Mouse (Mus musculus) right cerebral cortex, adult 18-20 months (tissue): ENCODE results near the gene Vamp5.

Source experiments
- DNase-seq: peaks from one replicate; pipeline ENCODE4 v3.0.0; 2022; ENCODE audit warnings: mixed read lengths

Gene Vamp5

GRCm38 (mm10) chr6:72389471-72389940, 9.2 kb upstream of the Vamp5 start:
- DNase-seq = no peak

- DNase-seq = no peak
These were observed 8.6 kb upstream of the Vamp5 start for GRCm38 (mm10) chr6:72388791-72389329.

GRCm38 (mm10) chr6:72388266-72388665, 8.0 kb upstream of the Vamp5 start:
- DNase-seq = no peak

- no peak for DNase-seq
These were observed 7.5 kb upstream of the Vamp5 start for GRCm38 (mm10) chr6:72387816-72388215.

- DNase-seq = no peak
These were observed 6.3 kb upstream of the Vamp5 start for GRCm38 (mm10) chr6:72386561-72386960.

- DNase-seq = no peak
These were observed 5.0 kb upstream of the Vamp5 start for GRCm38 (mm10) chr6:72385258-72385657.

GRCm38 (mm10) chr6:72383952-72384351, 3.7 kb upstream of the Vamp5 start:
- no peak for DNase-seq

GRCm38 (mm10) chr6:72383142-72383820, 3.0 kb upstream of the Vamp5 start:
- no peak for DNase-seq

- DNase-seq = no peak
These were observed 2.2 kb upstream of the Vamp5 start for GRCm38 (mm10) chr6:72382494-72382893.

GRCm38 (mm10) chr6:72379377-72380130, 714 bp downstream of the Vamp5 start:
- DNase-seq = no peak

GRCm38 (mm10) chr6:72378510-72379234, 1.6 kb downstream of the Vamp5 start:
- DNase-seq = no peak

- DNase-seq = no peak
These were observed 5.3 kb downstream of the Vamp5 start for GRCm38 (mm10) chr6:72374820-72375563.

- no peak for DNase-seq
These were observed 6.1 kb downstream of the Vamp5 start for GRCm38 (mm10) chr6:72374206-72374605.

GRCm38 (mm10) chr6:72373184-72373583, 7.1 kb downstream of the Vamp5 start:
- no peak for DNase-seq

GRCm38 (mm10) chr6:72371571-72371970, 8.7 kb downstream of the Vamp5 start:
- DNase-seq = no peak

- peak; percentile 74 for DNase-seq
These were observed 9.1 kb downstream of the Vamp5 start for GRCm38 (mm10) chr6:72371147-72371546.

GRCm38 (mm10) chr6:72370091-72370490, 10.2 kb downstream of the Vamp5 start:
- no peak for DNase-seq

GRCm38 (mm10) chr6:72369557-72369956, 10.7 kb downstream of the Vamp5 start:
- DNase-seq = no peak

GRCm38 (mm10) chr6:72367460-72367974, 12.8 kb downstream of the Vamp5 start:
- DNase-seq = no peak

GRCm38 (mm10) chr6:72366844-72367443, 13.3 kb downstream of the Vamp5 start, which contains the start of gene Rnf181:
TSS of gene Rnf181 (minus strand) at chr6:72366956.
- no peak for DNase-seq

- DNase-seq = no peak
These were observed 14.0 kb downstream of the Vamp5 start for GRCm38 (mm10) chr6:72366304-72366703.

GRCm38 (mm10) chr6:72364985-72365384, 15.3 kb downstream of the Vamp5 start:
- no peak for DNase-seq
